Mouse (Mus musculus) small intestine, adult 2 months (tissue): ENCODE data around the gene Tmx2.

Source experiments
- CTCF ChIP-seq: fragments of 200-500 bp; IDR thresholded peaks from 2 replicates; pipeline ENCODE4 v1.5.1; 2012; ENCODE audit warnings: low read depth, mild to moderate bottlenecking, control low read depth, inconsistent platforms, low read length, moderate library complexity, mixed read lengths; ENCODE audit not compliant: insufficient replicate concordance, insufficient read length; ENCODE audit errors: extremely low read depth
- POLR2A ChIP-seq: fragments of 200-500 bp; IDR thresholded peaks from 2 replicates; pipeline ENCODE4 v1.6.1; 2012; ENCODE audit warnings: low read depth, mild to moderate bottlenecking, control low read depth, inconsistent platforms, low read length, moderate library complexity

DNA sequence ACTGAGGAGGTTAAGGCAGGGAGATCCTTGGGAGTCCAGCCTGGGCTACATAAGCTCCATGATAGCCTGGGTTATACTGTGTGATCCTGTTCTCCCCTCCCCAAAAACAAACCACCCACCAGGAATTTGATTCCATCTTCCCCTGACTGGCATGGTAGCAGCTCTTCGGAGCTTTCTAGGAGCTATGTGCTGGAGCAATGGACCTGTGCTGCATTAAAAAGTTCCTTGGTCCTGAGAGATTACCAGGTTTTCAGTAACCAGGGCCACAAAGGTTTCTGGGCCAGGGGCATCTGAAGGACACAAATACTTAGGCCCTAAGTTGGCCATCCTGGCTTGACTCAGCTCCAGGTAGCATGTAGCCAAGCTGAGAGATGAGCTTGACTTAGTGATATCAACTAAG, 46.9 kb downstream of the Tmx2 start:
- TF ChIP-seq CTCF = no peak
- no peak for TF ChIP-seq POLR2A
